Mouse (Mus musculus) erythroblast, embryonic 14.5 days (primary cell): Measurements from ENCODE around the gene Snd1. TPM values are rescaled to one million over a fixed set of nuclear protein-coding genes. Genes with fewer than 3 reads are reported as not detected.

Experiments used
- H3K27me3 ChIP-seq: 2 replicates; pipeline ENCODE4 v1.6.1; 2012; ENCODE audit warnings: inconsistent platforms; ENCODE audit not compliant: control insufficient read depth
- H3K36me3 ChIP-seq: 2 replicates; pipeline ENCODE4 v1.6.1; 2012; ENCODE audit warnings: mild to moderate bottlenecking, inconsistent platforms; ENCODE audit not compliant: control insufficient read depth
- H3K4me1 ChIP-seq: 2 replicates; pipeline ENCODE4 v1.6.1; 2012; ENCODE audit warnings: inconsistent platforms; ENCODE audit not compliant: control insufficient read depth
- H3K4me3 ChIP-seq: replicated peaks from 2 replicates; pipeline ENCODE3; 2012; ENCODE audit warnings: moderate library complexity, mild to moderate bottlenecking, inconsistent platforms
- H3K9me3 ChIP-seq: 2 replicates; pipeline ENCODE4 v1.6.1; 2012; ENCODE audit warnings: low read length, inconsistent platforms, mixed read lengths; ENCODE audit not compliant: control insufficient read depth
- GATA1 ChIP-seq: IDR thresholded peaks from 2 replicates; pipeline ENCODE4 v1.6.1; 2012; ENCODE audit warnings: low read length, inconsistent platforms, mixed read lengths
- TAL1 ChIP-seq: IDR thresholded peaks from 3 replicates; pipeline ENCODE4 v1.6.1; 2012; ENCODE audit warnings: low read length, inconsistent platforms, mixed read lengths
- polyA plus RNA-seq: library from polyadenylated mRNA; stranded (reverse); fragments of >175 nt; gene quantifications from 2 replicates; pipeline ENCODE4 v1.2.3, GENCODE M21; 2012

Snd1 gene
- polyA plus RNA-seq, 1 experiment, result 1.9 TPM

DNA sequence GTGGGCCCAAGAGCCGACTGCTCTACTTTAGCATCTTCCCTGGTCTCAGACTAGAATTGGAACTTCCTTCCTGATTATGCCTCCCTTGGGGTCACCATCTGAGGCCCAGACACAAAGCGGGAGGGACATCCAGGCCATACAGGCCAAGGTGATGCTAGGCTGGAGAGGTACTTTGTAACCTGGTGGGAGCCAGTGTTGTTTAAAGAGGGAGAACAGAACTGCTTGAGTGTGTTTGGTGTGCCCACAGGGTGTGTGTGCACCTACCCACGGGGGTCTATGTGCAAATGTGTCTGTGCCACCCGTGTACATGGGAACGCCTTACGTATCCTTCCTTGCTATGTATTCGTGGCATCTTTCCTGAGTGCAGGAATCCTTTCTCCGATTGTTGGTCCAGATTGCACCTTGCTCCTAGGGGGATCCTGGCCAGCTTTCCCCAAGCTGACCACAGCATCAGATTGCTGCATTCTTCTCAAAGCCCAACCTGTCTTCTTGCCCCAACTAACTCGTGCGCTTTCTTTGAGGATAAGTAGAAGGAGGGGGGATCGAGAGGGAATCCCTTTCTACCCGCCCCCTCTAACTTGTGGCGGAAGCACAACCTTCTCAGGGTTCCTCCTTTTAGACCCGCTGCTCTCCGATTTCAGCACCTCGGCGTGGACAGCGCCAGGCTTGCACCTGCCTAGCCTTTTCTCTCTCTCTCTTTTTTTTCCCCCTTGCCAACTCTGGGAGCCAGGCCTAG lies 507.2 kb downstream of the Snd1 start:
- H3K4me3 ChIP-seq, result no peak overlapping the region
- TF ChIP-seq GATA1, result no peak
- TF ChIP-seq TAL1, result no peak
- H3K9me3 ChIP-seq, result no peaks in the 10 kb centered on the region
- H3K4me1 ChIP-seq, result no peaks in the 10 kb centered on the region
- H3K27me3 ChIP-seq, result peaks cover 37% of the 10 kb centered on the region
- H3K36me3 ChIP-seq, result no peaks in the 10 kb centered on the region

DNA sequence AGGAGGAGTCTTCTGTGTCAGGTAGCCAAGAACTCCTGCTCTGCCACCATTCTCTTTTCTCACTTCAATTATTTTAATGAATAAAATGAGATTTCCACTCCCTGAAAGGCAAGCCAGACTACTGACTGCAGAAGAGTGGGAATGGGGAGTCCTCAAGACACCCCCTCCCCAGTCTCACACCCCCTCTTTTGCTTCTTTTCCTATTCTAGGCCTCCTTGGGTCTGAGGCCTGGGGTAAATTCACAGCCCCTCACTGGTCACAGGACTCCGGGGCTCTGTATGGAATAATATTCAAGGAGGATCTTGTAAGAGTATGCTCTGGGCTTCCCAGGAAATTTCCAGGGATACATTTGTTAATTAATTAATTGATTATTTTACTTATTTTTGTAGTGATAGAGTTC lies 507.9 kb downstream of the Snd1 start:
- no peak overlapping the region for H3K4me3 ChIP-seq
- H3K27me3 ChIP-seq, result peaks cover 37% of the 10 kb centered on the region
- H3K36me3 ChIP-seq, result no peaks in the 10 kb centered on the region
- H3K9me3 ChIP-seq, result no peaks in the 10 kb centered on the region
- TF ChIP-seq TAL1 (no peak), GATA1 (no peak)
- no peaks in the 10 kb centered on the region for H3K4me1 ChIP-seq

Other genes starting within 250 kb of the Snd1 start
- 0.97 and 1.7 TPM in 2 replicates for gene Zfp800, start 77.1 kb upstream of the Snd1 start, polyA plus RNA-seq
- 560 and 598 TPM in 2 replicates for gene Arf5, start 51.6 kb upstream of the Snd1 start, polyA plus RNA-seq
- 0.06 TPM in 1 of 2 replicates, not detected in the other for gene Fscn3, start 47.4 kb upstream of the Snd1 start, polyA plus RNA-seq
- 0.48 and 0.64 TPM in 2 replicates for gene Gcc1, start 46.7 kb upstream of the Snd1 start, polyA plus RNA-seq
- gene Pax4, start 25.8 kb upstream of the Snd1 start, polyA plus RNA-seq, result not detected in 2 replicates